Mouse (Mus musculus) liver, embryonic 16.5 days (tissue): ENCODE measurements around the gene Mpzl3. TPM values are rescaled to one million over a fixed set of nuclear protein-coding genes. Genes with fewer than 3 reads are reported as not detected.
A peak's percentile ranks its signal among the peaks of the same experiment; 100 is the strongest.

Experiments
- ATAC-seq: fragments of 200-750 bp; cut with Nextera tagmentation; 2 replicates; pipeline ENCODE4 v1.8.0; 2017; ENCODE audit warnings: low read depth, mild to moderate bottlenecking, moderate number of reproducible peaks, moderate library complexity
- H3K27ac ChIP-seq: fragments of 300-500 bp; sonication (generic); 2 replicates; pipeline ENCODE4 v1.5.1; 2014; ENCODE audit warnings: mild to moderate bottlenecking, low read length
- H3K27me3 ChIP-seq: fragments of 300-500 bp; sonication (generic); 2 replicates; pipeline ENCODE4 v1.6.1; 2014; ENCODE audit warnings: low read depth, low read length, mixed read lengths; ENCODE audit not compliant: control insufficient read depth, insufficient read depth
- H3K36me3 ChIP-seq: fragments of 300-500 bp; sonication (generic); 2 replicates; pipeline ENCODE4 v1.6.1; 2014; ENCODE audit warnings: mild to moderate bottlenecking; ENCODE audit not compliant: control insufficient read depth, insufficient read depth
- H3K4me1 ChIP-seq: fragments of 300-500 bp; sonication (generic); 2 replicates; pipeline ENCODE4 v1.6.1; 2014; ENCODE audit warnings: low read depth, low read length, mixed read lengths; ENCODE audit not compliant: control insufficient read depth
- H3K4me2 ChIP-seq: fragments of 300-500 bp; sonication (generic); 2 replicates; pipeline ENCODE4 v1.6.1; 2014; ENCODE audit warnings: low read depth, low read length, mixed read lengths
- H3K4me3 ChIP-seq: fragments of 300-500 bp; sonication (generic); 2 replicates; pipeline ENCODE4 v1.5.1; 2014; ENCODE audit warnings: low read depth, mild to moderate bottlenecking, low read length
- H3K9ac ChIP-seq: fragments of 300-500 bp; sonication (generic); 2 replicates; pipeline ENCODE4 v1.6.1; 2014; ENCODE audit warnings: low read depth, low read length
- H3K9me3 ChIP-seq: fragments of 300-500 bp; sonication (generic); replicated peaks from 2 replicates; pipeline ENCODE4 v1.6.1; 2016; ENCODE audit warnings: low read length; ENCODE audit not compliant: control insufficient read depth
- WGBS: fragments of 180-500 bp; shearing (Covaris S2); extraction: QIAGEN DNeasy Blood & Tissue Kit; methylation state at CpG from one replicate; pipeline ENCODE4 v1.1.7; 2014; ENCODE audit not compliant: insufficient replicate concordance; 5-methylcytosine and 5-hydroxymethylcytosine counted together
- polyA plus RNA-seq: library from polyadenylated mRNA; unstranded; fragments of >200 nt; fragmentation: Nextera tagmentation; extraction: Ambion mirVana; gene quantifications from 2 replicates; pipeline ENCODE4 v1.2.1, GENCODE M21; 2015

The Mpzl3 gene
- polyA plus RNA-seq, 1 experiment from 2014 or later, result 1.1 TPM

- H3K9ac ChIP-seq, result no peak overlapping the region
- ATAC-seq, result no peak
- WGBS, result 65% methylated on average over 1 of the region's 1 CpGs
- no peaks in the 10 kb centered on the region for H3K27me3 ChIP-seq
- no peak overlapping the region for H3K4me3 ChIP-seq
- no peak overlapping the region for H3K27ac ChIP-seq
- H3K4me1 ChIP-seq, result no peaks in the 10 kb centered on the region
- H3K9me3 ChIP-seq, result no peaks in the 10 kb centered on the region
- H3K4me2 ChIP-seq, result no peak overlapping the region
- H3K36me3 ChIP-seq, result no peaks in the 10 kb centered on the region
These were observed 47.5 kb downstream of the Mpzl3 start for GRCm38 (mm10) chr9:45102528-45102927.

DNA sequence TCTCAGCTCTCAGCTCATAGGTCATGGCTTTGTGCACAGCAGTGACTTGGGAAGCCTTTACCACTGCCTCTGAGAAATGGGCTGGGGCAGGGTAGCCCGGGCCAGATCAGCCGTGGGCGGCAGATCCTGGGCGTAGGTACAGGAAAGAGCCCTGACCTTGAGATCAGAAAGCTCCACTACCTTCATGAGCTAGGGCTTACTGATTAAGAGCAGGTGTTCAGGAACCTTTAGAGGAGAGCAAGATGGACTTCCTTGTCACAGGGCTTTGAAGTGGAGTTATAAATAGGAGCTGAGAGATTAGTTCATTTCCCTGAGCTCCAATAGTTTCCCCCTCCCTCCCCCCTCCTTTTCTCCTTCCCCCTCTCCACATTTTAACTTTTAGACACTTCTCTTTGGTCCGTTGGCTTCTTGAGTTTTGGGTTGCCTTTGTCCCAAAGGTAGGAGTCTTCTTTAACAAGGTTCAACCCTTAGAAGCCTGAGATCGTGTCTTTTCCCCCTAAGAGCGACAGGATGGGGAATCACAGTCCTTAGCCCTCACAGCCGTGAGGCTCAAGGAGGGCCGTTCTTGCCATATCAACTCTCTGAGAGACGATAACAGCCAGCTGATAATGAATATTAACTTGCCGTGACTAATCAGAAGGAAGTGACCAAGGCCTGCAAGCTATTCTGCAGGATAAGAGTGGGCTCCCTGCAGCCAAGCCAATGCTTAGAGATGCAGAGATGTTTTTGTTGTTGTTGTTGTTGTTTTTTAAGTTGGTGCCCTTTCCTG lies 48.4 kb downstream of the Mpzl3 start:
- H3K27ac ChIP-seq, result no peak overlapping the region
- no peak overlapping the region for H3K9ac ChIP-seq
- no peak for ATAC-seq
- WGBS, result 39% methylated on average over 11 of the region's 11 CpGs
- no peaks in the 10 kb centered on the region for H3K27me3 ChIP-seq
- no peaks in the 10 kb centered on the region for H3K4me1 ChIP-seq
- no peaks in the 10 kb centered on the region for H3K9me3 ChIP-seq
- no peak overlapping the region for H3K4me2 ChIP-seq
- H3K36me3 ChIP-seq, result no peaks in the 10 kb centered on the region
- no peak overlapping the region for H3K4me3 ChIP-seq

GRCm38 (mm10) chr9:45105596-45106374 lies 50.8 kb downstream of the Mpzl3 start:
- no peak overlapping the region for H3K4me3 ChIP-seq
- peak; percentile 11; the same call in 1 of the 2 replicates for ATAC-seq

DNA sequence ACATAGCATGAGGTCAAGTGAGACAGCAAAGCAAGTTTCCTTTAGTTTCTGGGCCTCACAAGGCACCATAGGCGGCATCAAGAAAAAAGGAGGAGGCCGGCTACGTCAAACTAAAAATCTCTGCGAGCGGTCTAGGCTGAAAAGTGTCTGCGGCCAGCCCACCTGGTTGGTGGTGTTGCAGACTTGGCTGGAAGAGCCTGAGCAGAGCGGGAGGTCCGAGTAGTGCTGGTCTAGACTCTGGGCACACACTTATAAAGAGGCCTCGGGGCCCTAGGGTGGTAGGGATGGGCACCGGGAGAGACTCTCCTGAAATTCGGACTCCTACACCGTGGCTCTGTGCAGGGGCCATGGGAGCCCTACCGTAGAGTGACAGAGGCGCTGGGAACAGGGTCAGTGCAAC lies 60.7 kb downstream of the Mpzl3 start:
- Histone ChIP-seq H3K9ac (no peak overlapping the region), H3K4me1 (no peaks in the 10 kb centered on the region), H3K27ac (no peak overlapping the region), H3K4me3 (no peak overlapping the region), H3K27me3 (peaks cover 21% of the 10 kb centered on the region), H3K4me2 (0 out of 2 replicates have a peak overlapping the region, but pooled peaks have one; percentile 24), H3K36me3 (no peaks in the 10 kb centered on the region), H3K9me3 (no peaks in the 10 kb centered on the region)
- no peak for ATAC-seq
- WGBS, result 10% methylated on average over 14 of the region's 14 CpGs

More at GRCm38 (mm10) chr9:45105596-45106374, 50.8 kb downstream of the Mpzl3 start:
- Histone ChIP-seq H3K4me1 (no peaks in the 10 kb centered on the region), H3K27ac (no peak overlapping the region), H3K9me3 (no peaks in the 10 kb centered on the region), H3K4me2 (no peak overlapping the region), H3K36me3 (no peaks in the 10 kb centered on the region), H3K27me3 (no peaks in the 10 kb centered on the region), H3K9ac (no peak overlapping the region)
- 54% methylated on average over 2 of the region's 2 CpGs for WGBS

DNA sequence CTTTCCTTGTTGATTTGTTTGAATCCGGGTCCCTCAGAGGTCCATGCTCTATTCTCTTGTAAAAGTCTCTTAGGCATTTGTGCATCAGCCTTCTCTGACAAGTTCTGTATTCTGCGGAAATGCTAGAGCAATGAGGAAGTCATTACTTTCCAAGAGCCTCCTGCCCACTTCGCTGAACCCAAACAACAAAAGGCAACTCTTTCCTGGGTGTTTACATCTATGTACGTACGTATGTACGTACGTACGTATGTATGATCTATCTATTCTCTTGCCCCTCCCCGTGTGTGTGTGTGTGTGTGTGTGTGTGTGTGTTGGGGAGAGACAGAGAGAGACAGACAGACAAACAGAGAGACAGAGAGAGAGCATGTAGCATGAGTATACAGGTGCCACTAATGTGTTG lies 61.8 kb downstream of the Mpzl3 start:
- H3K4me3 ChIP-seq, result no peak overlapping the region
- no peak overlapping the region for H3K27ac ChIP-seq
- 24% methylated on average over 9 of the region's 9 CpGs for WGBS
- H3K9ac ChIP-seq, result no peak overlapping the region
- no peaks in the 10 kb centered on the region for H3K36me3 ChIP-seq
- H3K4me1 ChIP-seq, result no peaks in the 10 kb centered on the region
- ATAC-seq, result no peak
- no peaks in the 10 kb centered on the region for H3K9me3 ChIP-seq
- no peak overlapping the region for H3K4me2 ChIP-seq
- H3K27me3 ChIP-seq, result peaks cover 21% of the 10 kb centered on the region

GRCm38 (mm10) chr9:45117741-45118431 lies 62.9 kb downstream of the Mpzl3 start, which contains the start of gene Scn2b:
TSS of gene Scn2b (plus strand) at chr9:45117782.
- WGBS, result 2% methylated on average over 13 of the region's 13 CpGs
- Histone ChIP-seq H3K4me1 (0 out of 2 replicates have a peak, but pooled peaks cover 2% of the 10 kb centered on the region), H3K4me3 (peak within 1 kb of the TSS; percentile 20), H3K27ac (no peak within 1 kb of the TSS), H3K27me3 (peaks cover 21% of the 10 kb centered on the region), H3K36me3 (no peaks in the 10 kb centered on the region), H3K4me2 (0 out of 2 replicates have a peak within 1 kb of the TSS, but pooled peaks have one; percentile 8), H3K9me3 (no peaks in the 10 kb centered on the region), H3K9ac (no peak within 1 kb of the TSS)
- no peak for ATAC-seq

DNA sequence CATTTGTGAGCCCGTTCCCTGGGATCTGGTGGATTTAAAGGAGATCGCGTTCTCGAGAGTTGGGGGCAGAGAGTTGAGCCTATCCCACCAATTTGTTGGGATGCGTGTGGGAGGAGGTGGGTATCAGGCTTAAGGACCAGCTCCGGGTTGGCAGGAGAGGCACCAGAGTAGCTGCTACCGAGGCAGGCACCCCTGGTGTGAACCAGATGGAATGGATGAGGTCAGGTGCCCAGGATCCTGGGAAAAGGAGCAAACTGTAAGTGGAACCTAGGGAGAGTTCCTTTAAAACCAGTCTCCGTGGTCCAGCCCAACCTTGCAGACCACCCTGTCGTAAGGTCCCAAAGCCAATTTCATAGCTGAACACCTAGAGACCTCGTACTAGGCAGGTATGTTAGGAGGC lies 63.6 kb downstream of the Mpzl3 start:
- no peak for ATAC-seq
- H3K4me1 ChIP-seq, result 0 out of 2 replicates have a peak, but pooled peaks cover 2% of the 10 kb centered on the region
- 24% methylated on average over 10 of the region's 10 CpGs for WGBS
- H3K9ac ChIP-seq, result no peak overlapping the region
- no peaks in the 10 kb centered on the region for H3K36me3 ChIP-seq
- peaks cover 21% of the 10 kb centered on the region for H3K27me3 ChIP-seq
- no peak overlapping the region for H3K4me2 ChIP-seq
- H3K4me3 ChIP-seq, result no peak overlapping the region
- H3K9me3 ChIP-seq, result no peaks in the 10 kb centered on the region
- no peak overlapping the region for H3K27ac ChIP-seq

DNA sequence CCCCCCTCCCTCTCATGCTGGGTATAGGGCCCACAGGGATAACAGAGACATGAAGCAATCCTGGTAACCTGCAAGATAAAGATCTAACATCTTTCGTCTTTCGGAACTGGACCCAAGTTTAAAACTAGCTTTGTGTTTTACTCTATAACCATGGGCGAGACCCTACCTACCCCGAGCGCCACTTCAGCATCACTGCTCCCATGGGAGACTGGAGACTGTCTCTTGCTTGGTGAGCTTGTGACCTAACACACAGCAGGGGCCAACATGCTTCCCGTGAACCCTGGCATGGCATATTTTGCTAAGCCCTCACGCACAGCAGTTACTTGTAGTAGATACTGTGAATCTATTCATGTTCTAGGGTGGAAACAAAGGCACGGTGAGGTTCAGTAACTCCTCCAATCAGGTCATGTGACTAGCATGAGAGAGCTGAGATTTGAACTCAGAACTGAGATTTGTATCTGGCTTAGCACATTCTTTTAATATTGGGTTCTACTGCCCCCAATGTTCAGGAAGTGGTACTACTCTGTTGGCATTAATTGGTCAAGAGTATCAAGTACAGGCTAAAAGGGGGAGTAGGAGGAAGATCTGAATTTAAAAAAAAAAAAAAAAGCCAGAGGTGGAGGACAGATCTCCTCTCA lies 64.4 kb downstream of the Mpzl3 start:
- Histone ChIP-seq H3K4me3 (no peak overlapping the region), H3K9me3 (no peaks in the 10 kb centered on the region), H3K27me3 (peaks cover 17% of the 10 kb centered on the region), H3K27ac (no peak overlapping the region), H3K4me2 (no peak overlapping the region), H3K4me1 (0 out of 2 replicates have a peak, but pooled peaks cover 2% of the 10 kb centered on the region), H3K36me3 (no peaks in the 10 kb centered on the region), H3K9ac (no peak overlapping the region)
- WGBS, result 66% methylated on average over 8 of the region's 8 CpGs
- ATAC-seq, result no peak
